Mouse (Mus musculus) B cell, adult 2 months (primary cell): ENCODE measurements around the gene Zbtb3.
"Not testable (repeated sequence)": the region's sequence is repeated elsewhere in the genome, so short reads cannot be mapped to it uniquely, and the experiment has no call there.

Source experiments
- DNase-seq, 2 experiments: peaks; one replicate each; pipeline ENCODE4 v3.0.0; 2022

The Zbtb3 gene

GRCm38 (mm10) chr19:8803879-8804660, 1.7 kb downstream of the Zbtb3 start:
- no peak for DNase-seq

GRCm38 (mm10) chr19:8806810-8807209, 4.5 kb downstream of the Zbtb3 start:
- peak; percentile 22 to 34 for DNase-seq

DNA sequence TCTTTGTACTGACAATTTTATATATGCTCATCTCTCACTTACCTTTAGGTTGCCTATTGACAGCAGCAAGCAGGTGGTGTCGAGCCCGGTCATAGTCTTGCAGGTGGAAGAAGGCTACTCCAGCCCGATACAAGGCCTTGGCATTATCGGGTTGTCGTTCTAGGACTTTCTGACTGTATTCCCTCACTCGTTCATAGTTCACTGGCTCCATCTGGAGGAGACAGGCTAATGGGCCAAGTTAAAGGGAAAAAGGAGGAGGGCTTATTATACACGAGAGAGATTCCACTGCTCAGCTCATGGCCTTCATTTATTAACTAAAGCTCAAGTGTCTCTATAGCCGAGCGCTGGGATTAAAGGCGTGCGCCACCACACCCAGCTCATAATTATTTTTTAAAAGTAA, 13.5 kb downstream of the Zbtb3 start:
- DNase-seq: no peak

GRCm38 (mm10) chr19:8817001-8817400, 14.6 kb downstream of the Zbtb3 start:
- DNase-seq: no peak

DNA sequence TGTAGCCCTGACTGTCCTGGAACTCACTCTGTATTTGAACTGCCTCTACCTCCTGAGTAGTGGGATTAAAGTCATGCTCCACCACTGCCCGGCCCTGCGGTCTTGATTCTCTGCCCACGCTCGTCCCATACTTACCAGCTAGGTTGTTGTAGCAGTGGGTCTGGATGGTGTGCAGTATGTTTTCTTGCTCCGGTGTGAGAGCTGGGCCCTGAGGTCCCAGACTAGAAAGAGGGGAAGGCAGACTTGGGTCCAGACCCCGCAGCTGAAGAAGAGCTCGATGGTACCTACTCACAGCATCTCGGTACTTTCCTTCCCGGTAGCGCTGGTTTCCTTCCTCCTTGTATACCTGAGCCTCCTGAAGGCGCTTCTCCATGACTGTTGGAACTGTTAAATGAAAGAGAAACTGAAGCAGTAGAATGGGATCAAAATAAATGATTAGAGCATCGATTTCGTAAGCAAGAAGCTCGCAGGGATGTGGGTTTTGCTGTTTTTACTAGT, 16.0 kb downstream of the Zbtb3 start:
- no peak for DNase-seq

DNA sequence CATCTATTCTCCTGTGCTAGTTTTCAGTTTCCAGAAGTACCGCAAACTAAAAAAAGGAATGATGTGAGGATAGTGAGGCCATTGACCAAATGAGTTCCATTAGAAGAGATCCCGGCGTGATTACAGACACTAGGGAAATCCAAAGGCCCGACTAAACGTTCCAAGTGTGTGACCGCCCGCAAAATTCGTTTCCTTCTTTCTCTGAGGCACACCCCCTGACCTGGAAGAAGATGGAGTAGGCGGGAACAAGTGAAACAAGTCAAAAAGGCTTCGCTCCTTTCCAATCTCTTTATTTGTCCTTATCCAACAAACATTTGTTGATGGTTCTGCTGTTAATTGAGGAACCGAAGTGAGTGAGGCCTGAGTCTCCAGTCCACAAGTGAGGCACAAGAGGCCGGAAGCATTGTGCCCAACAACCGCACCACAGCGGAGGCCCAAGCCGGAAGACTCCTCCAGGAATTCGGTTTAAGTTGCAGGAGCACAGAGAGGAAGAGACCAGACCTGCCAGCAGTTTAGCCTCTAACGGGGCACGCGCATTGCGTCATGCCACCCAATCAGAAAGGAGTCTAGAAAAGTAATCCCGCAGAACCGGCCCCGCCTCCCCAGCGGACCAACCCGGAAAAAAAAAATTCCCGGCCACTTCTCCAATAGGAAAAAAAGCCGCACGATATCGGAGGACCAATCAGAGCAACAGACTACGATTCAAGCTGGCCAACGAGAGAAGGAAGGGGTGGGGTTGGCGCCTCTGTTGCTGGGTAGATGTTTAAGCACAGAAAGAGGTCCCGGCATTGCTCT, 16.6 kb downstream of the Zbtb3 start, which contains the start of gene Ttc9c:
Ttc9c (minus strand) TSS at position 533 of the 795 bp plus-strand sequence.
- DNase-seq: peak in 1 of 2 experiments; percentile 88

GRCm38 (mm10) chr19:8819596-8820423, 17.5 kb downstream of the Zbtb3 start, which contains the start of gene Hnrnpul2:
TSS of gene Hnrnpul2 (plus strand) at chr19:8820010.
- DNase-seq: peak; percentile 94 to 95

DNA sequence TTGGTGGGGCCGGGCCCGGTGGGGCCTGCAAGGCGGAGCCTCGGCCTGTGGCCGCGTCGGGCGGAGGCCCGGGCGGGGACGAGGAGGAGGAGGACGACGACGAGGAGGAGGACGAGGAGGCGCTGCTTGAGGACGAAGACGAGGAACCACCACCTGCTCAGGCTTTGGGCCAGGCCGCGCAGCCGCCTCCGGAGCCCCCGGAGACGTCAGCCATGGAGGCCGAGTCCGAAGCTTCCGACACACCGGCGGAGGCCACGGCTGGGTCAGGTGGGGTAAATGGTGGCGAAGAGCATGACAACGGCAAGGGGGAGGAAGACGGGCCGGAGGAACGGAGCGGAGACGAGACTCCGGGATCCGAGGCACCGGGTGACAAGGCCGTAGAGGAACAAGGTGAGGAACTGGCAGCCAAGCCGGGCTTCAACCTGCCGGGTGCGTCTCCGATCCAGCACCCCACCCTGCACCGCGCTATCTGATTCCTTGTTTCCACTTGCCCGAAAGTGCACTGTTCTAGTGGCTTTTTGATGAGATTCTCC, 18.1 kb downstream of the Zbtb3 start:
- DNase-seq: no peak

- DNase-seq: no peak
Measured at GRCm38 (mm10) chr19:8821146-8821545, 18.8 kb downstream of the Zbtb3 start.

GRCm38 (mm10) chr19:8822696-8823095, 20.3 kb downstream of the Zbtb3 start:
- no peak for DNase-seq

DNA sequence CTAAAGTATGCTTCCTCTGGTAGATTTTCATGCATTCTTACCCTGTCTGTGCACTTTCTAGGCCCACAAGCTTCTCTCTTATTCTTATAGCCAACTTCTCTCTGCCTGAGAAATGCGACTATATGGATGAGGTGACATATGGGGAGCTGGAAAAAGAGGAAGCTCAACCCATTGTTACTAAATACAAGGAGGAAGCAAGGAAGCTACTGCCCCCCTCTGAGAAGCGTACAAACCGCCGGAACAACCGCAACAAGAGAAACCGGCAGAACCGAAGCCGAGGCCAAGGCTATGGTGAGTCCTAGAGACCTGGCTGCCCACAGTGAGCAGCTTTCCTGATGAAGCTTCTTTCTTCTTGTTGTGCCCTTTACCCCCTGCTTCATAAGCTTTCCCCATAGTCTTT, 27.3 kb downstream of the Zbtb3 start, which contains the start of gene AC129217.1:
AC129217.1 (plus strand) TSS at position 114 of the 400 bp plus-strand sequence.
- DNase-seq: no peak

- DNase-seq: no peak
Measured at GRCm38 (mm10) chr19:8830664-8831063, 28.3 kb downstream of the Zbtb3 start.

DNA sequence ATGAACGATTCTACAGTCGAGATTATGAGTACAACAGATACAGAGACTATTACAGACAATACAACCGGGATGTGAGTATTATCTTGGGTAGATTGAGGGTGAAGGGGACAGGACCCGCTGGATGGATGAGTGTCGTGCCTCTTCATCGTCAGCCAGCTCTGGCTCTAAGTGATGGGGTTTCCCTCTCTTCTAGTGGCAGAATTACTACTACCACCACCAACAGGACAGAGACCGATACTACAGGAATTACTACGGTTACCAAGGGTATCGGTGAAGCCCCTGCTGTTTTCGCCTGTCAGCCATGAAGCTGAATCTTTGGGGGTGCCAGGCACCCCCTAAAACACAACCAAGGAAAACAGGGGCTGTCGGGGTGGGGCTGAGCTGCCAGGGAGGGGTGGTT, 28.9 kb downstream of the Zbtb3 start:
- DNase-seq: no peak

DNA sequence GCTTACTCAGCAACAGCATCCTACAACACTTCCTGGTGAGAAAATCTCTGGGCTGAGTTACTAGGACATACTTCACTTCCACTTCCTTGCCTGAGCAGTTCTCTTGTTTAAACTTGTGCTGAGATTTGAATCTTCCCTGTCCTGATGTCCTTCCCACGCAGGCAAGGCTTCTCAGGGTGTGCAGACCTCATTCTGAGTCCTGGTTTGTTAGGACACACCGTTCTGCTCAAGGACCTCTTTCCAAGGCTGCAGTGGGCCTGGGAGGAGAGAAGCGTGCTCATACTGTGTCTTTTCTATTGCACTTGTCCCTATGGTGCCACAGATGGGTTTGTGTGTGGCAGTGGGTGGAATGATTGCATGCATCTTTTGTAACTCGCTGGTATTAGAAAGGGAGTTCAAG, 30.6 kb downstream of the Zbtb3 start:
- no peak for DNase-seq

DNA sequence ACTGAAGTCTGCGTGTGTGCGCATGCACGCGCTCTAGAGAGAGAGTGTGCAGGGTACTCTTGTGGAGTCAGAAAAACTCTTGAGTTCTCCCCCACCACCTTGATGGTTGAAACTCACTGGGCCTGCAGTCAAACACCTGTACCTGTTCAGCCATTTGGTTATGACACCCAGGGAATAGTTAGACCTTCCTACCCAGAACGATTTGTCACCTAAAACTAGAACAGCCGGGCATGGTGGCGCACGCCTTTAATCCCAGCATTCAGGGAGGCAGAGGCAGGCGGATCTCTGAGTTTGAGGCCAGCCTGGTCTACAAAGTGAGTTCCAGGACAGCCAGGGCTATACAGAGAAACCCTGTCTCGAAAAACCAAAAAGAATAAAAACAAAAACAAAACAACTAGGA, 34.0 kb downstream of the Zbtb3 start:
- not testable (repeated sequence) for DNase-seq

DNA sequence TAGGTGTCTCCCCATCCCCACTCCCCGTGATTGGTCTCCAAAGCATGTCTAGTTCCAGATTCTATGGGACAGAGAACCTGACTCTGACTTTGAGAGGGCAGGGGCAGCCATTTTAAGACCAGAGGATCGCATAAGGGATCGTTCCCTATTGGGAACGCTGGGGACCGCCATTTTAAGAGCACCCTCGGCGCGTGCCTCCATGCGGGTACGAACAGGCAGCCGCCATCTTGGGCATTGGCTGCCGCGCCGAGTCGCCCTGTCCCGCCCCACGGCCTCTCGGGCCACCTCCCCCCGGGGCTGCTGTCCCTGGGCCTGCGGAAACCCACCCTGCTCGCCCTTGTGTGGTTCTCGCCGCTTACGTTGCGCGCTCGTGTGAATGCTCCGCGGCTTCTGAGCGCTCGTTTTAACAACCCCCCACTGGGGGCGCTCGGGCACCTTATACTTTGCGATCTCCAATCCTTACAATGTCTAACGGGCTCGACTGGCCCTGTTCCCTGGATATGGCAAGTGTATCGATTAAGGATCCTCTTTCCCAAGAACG, 35.0 kb downstream of the Zbtb3 start, which contains the start of gene Bscl2:
Bscl2 (plus strand) TSS at position 217 of the 541 bp plus-strand sequence.
- DNase-seq: peak; percentile 87 to 89

DNA sequence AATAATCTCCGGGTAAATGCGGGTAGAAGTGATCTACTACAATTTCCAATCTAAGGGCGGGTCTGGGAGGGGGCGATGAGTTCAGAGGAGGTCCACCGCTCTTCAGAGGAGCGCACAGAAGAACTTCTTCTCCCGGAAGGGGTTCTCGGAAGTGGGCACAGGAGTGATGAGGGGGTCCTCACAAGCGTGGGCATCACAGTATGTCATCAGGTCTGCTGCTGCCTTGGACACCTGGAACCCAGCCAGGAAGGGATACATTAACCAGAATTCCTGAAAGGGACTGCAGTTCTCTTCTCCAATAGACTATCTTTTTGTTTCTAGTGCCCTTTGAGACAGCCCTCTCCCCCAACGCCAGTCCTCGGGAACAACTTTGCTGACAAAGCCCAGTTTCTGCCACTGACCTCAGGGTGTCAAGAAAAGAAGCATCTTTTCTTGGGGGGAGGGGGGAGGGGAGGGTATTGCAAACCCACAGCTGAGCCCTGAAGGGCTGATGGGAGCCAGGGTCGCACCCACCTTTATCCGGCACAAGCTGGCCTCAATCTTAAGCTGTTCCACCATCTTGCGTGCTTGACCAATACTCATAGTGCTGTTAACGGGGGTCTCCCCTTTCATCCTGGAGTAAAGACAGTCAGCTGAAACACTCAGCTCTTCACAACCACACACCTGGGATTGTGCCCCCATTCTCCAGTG, 35.8 kb downstream of the Zbtb3 start:
- DNase-seq: peak in 1 of 2 experiments; percentile 36

GRCm38 (mm10) chr19:8839103-8839907, 37.0 kb downstream of the Zbtb3 start, which contains the start of gene Gng3:
TSS of gene Gng3 (minus strand) at chr19:8839194.
- no peak for DNase-seq

DNA sequence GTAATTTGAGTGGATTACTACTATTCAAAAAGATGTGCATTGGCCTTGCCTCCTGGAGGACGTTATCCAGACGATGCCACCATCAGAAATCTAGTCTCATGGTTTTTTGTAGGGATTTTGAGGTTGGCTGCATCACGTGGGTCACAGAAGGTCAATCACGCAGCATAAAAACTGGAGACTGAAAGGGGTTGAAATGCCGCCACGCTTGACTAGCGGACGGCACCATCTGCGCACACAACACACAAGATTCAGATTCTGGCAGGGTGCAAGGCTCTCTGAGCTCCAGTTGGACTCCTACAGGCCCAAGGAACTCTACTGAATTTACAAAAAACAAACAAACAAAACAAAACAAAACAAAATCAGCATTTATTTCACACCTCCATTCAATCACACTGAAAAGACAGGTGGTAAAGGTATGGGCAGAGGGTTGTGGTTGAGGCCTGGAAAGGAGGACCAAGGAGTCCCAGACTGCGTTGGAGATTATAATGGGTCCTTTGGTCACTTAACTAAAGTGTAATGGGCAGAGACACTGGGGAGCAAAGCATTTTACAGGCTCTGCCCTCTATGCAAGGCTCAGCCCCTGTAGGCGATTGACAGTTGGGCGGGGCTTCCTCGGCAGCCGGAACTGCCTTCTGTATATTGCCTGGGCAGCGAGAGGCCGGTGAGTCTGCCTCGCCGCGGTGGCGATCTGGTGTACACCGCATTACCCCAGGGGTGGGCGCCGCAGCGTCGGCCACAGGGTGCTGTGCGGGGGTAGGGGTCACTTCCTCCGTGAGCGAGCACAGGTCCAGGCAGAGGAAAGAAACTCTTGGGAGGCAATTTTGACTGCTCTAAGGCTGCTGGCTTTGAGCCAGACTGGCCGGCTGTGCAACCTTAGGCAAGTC, 37.8 kb downstream of the Zbtb3 start:
- DNase-seq: peak; percentile 60 to 65
